Mouse (Mus musculus): ENCODE measurements at regions not wholly inside any gene's neighbourhood (a gene's known extent, or its start where the extent isn't known, plus 50 kb on each side); places are given as distances from the start of the nearest gene placed in this dataset.

DNA sequence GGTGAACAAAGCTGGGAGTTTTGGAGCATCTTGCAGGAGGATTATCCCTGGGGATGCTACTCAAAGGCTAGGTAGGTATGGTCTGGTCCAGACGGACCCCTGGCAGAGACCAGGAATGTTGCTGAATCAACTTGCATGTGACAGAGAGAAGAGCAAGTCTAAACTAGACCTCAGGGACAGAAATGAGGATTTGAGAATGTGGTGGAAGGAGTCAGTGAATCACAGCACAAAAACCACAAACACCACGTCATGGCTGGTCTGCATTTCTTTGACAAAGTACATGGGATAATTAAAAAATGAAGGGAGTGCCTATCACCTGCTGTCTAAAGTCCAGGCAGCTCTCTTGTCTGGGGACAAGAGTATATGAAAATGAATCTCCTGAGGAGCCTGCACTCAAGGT is 95.1 kb upstream of the Ubl3 start:
- TF ChIP-seq CTCF (IDR thresholded peaks at IDR 0.05; ENCODE audit: low read depth) (no peak), EP300 (IDR thresholded peaks at IDR 0.05; ENCODE audit: low read depth) (no peak)

Data from liver, embryonic 14.5 days (tissue).